Mouse (Mus musculus): Measurements from ENCODE around the gene Cenpi. TPM values are rescaled to one million over a fixed set of nuclear protein-coding genes. Genes with fewer than 3 reads are reported as not detected.

Gene Cenpi
- polyA plus RNA-seq, 1 experiment = 5.5 TPM

GRCm38 (mm10) chrX:134353848-134354247, 46.0 kb downstream of the Cenpi start:
- no peak for TF ChIP-seq CTCF (IDR thresholded peaks at IDR 0.05; ENCODE audit: borderline replicate concordance, control insufficient read depth, extremely low read depth, insufficient read depth, low read length, poor library complexity)
- no peak for TF ChIP-seq POLR2A (IDR thresholded peaks at IDR 0.05; ENCODE audit: control insufficient read depth, extremely low read depth, insufficient read depth, low read length, poor library complexity)
- DNase-seq = peak; percentile 1
- H3K36me3 ChIP-seq (ENCODE audit: control insufficient read depth, insufficient read depth, low read length) = peaks cover 4% of the 10 kb centered on the region; the same call in 1 of the 2 replicates
- no peaks in the 10 kb centered on the region for H3K27me3 ChIP-seq (ENCODE audit: control insufficient read depth, insufficient read depth, low read length)
- H3K4me1 ChIP-seq (replicated peaks; ENCODE audit: control insufficient read depth, insufficient read depth, low read length) = no peaks in the 10 kb centered on the region
- no peak overlapping the region for H3K27ac ChIP-seq (ENCODE audit: control insufficient read depth, insufficient read depth, low read length)
- H3K4me3 ChIP-seq (ENCODE audit: control insufficient read depth, insufficient read depth, low read length) = no peak overlapping the region

DNA sequence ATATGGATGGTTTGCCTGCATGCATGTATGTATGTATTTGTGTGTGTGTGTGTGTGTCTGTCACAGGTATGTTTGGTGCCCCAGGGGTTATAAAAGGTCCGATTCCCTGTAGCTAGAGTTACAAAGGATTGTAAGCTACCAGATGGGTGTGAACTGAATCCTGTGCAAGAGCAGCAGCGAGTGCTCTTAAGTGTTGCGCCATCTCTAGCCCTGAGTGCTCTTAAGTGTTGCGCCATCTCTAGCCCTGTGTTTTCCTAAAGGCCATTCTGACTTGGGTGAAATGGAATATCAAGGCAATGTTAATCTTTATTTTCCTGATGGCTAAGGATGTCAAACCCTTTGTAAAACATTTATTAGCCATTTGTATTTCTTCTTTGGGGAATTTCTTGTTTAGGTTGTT, 51.5 kb downstream of the Cenpi start:
- Histone ChIP-seq H3K27ac (ENCODE audit: control insufficient read depth, insufficient read depth, low read length) (no peak overlapping the region), H3K36me3 (ENCODE audit: control insufficient read depth, insufficient read depth, low read length) (no peaks in the 10 kb centered on the region), H3K4me1 (replicated peaks; ENCODE audit: control insufficient read depth, insufficient read depth, low read length) (no peaks in the 10 kb centered on the region), H3K27me3 (ENCODE audit: control insufficient read depth, insufficient read depth, low read length) (no peaks in the 10 kb centered on the region), H3K4me3 (ENCODE audit: control insufficient read depth, insufficient read depth, low read length) (no peak overlapping the region)
- 96% methylated on average over 4 of the region's 4 CpGs for WGBS
- DNase-seq = no peak
- TF ChIP-seq CTCF (IDR thresholded peaks at IDR 0.05; ENCODE audit: borderline replicate concordance, control insufficient read depth, extremely low read depth, insufficient read depth, low read length, poor library complexity) = no peak
- no peak for TF ChIP-seq POLR2A (IDR thresholded peaks at IDR 0.05; ENCODE audit: control insufficient read depth, extremely low read depth, insufficient read depth, low read length, poor library complexity)

DNA sequence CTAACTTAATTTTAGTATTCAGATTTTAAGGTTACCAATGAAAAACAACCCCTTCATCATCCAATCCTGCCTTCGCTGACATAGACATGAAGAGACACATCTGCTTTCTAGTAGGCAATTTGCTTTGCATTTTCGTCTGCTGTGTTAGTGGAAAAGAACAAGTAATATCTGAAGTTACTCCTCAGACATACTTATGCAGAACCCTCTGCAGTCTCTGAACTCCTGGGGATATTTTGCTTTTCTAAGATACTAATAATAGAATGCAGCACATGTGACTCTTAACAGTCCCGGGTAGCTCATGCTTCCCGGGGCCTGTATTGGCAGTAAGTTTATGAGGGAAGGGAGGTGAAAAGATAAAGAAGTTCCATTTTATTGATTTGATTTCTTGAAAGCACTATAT, 54.3 kb downstream of the Cenpi start:
- WGBS = 95% methylated on average over 4 of the region's 4 CpGs
- DNase-seq = no peak
- no peaks in the 10 kb centered on the region for H3K36me3 ChIP-seq (ENCODE audit: control insufficient read depth, insufficient read depth, low read length)

GRCm38 (mm10) chrX:134365421-134365820, 57.5 kb downstream of the Cenpi start:
- TF ChIP-seq CTCF (IDR thresholded peaks at IDR 0.05; ENCODE audit: borderline replicate concordance, control insufficient read depth, extremely low read depth, insufficient read depth, low read length, poor library complexity) = no peak
- no peak for TF ChIP-seq POLR2A (IDR thresholded peaks at IDR 0.05; ENCODE audit: control insufficient read depth, extremely low read depth, insufficient read depth, low read length, poor library complexity)
- H3K27ac ChIP-seq (ENCODE audit: control insufficient read depth, insufficient read depth, low read length) = no peak overlapping the region
- no peaks in the 10 kb centered on the region for H3K27me3 ChIP-seq (ENCODE audit: control insufficient read depth, insufficient read depth, low read length)
- no peaks in the 10 kb centered on the region for H3K4me1 ChIP-seq (replicated peaks; ENCODE audit: control insufficient read depth, insufficient read depth, low read length)
- no peak overlapping the region for H3K4me3 ChIP-seq (ENCODE audit: control insufficient read depth, insufficient read depth, low read length)
- 100% methylated on average over 1 of the region's 1 CpGs for WGBS
- DNase-seq = no peak
- no peaks in the 10 kb centered on the region for H3K36me3 ChIP-seq (ENCODE audit: control insufficient read depth, insufficient read depth, low read length)

More for the DNA sequence above, 54.3 kb downstream of the Cenpi start:
- no peaks in the 10 kb centered on the region for H3K27me3 ChIP-seq (ENCODE audit: control insufficient read depth, insufficient read depth, low read length)
- no peak overlapping the region for H3K27ac ChIP-seq (ENCODE audit: control insufficient read depth, insufficient read depth, low read length)
- H3K4me1 ChIP-seq (replicated peaks; ENCODE audit: control insufficient read depth, insufficient read depth, low read length) = no peaks in the 10 kb centered on the region
- TF ChIP-seq CTCF (IDR thresholded peaks at IDR 0.05; ENCODE audit: borderline replicate concordance, control insufficient read depth, extremely low read depth, insufficient read depth, low read length, poor library complexity) (no peak), POLR2A (IDR thresholded peaks at IDR 0.05; ENCODE audit: control insufficient read depth, extremely low read depth, insufficient read depth, low read length, poor library complexity) (no peak)
- no peak overlapping the region for H3K4me3 ChIP-seq (ENCODE audit: control insufficient read depth, insufficient read depth, low read length)

GRCm38 (mm10) chrX:134366547-134366946, 58.7 kb downstream of the Cenpi start:
- DNase-seq = no peak
- H3K4me1 ChIP-seq (replicated peaks; ENCODE audit: control insufficient read depth, insufficient read depth, low read length) = no peaks in the 10 kb centered on the region
- no peaks in the 10 kb centered on the region for H3K27me3 ChIP-seq (ENCODE audit: control insufficient read depth, insufficient read depth, low read length)
- 92% methylated on average over 3 of the region's 3 CpGs for WGBS
- no peak overlapping the region for H3K27ac ChIP-seq (ENCODE audit: control insufficient read depth, insufficient read depth, low read length)
- H3K36me3 ChIP-seq (ENCODE audit: control insufficient read depth, insufficient read depth, low read length) = no peaks in the 10 kb centered on the region
- H3K4me3 ChIP-seq (ENCODE audit: control insufficient read depth, insufficient read depth, low read length) = no peak overlapping the region
- TF ChIP-seq POLR2A (IDR thresholded peaks at IDR 0.05; ENCODE audit: control insufficient read depth, extremely low read depth, insufficient read depth, low read length, poor library complexity) (no peak), CTCF (IDR thresholded peaks at IDR 0.05; ENCODE audit: borderline replicate concordance, control insufficient read depth, extremely low read depth, insufficient read depth, low read length, poor library complexity) (no peak)

- 0% methylated on average over 2 of the region's 2 CpGs for WGBS
These were observed 63.4 kb downstream of the Cenpi start for GRCm38 (mm10) chrX:134371279-134371678.

GRCm38 (mm10) chrX:134374190-134374589, 66.3 kb downstream of the Cenpi start:
- Histone ChIP-seq H3K27me3 (ENCODE audit: control insufficient read depth, insufficient read depth, low read length) (no peaks in the 10 kb centered on the region), H3K36me3 (ENCODE audit: control insufficient read depth, insufficient read depth, low read length) (no peaks in the 10 kb centered on the region), H3K4me3 (ENCODE audit: control insufficient read depth, insufficient read depth, low read length) (no peak overlapping the region), H3K4me1 (replicated peaks; ENCODE audit: control insufficient read depth, insufficient read depth, low read length) (no peaks in the 10 kb centered on the region), H3K27ac (ENCODE audit: control insufficient read depth, insufficient read depth, low read length) (no peak overlapping the region)
- no peak for DNase-seq
- TF ChIP-seq CTCF (IDR thresholded peaks at IDR 0.05; ENCODE audit: borderline replicate concordance, control insufficient read depth, extremely low read depth, insufficient read depth, low read length, poor library complexity) (no peak), POLR2A (IDR thresholded peaks at IDR 0.05; ENCODE audit: control insufficient read depth, extremely low read depth, insufficient read depth, low read length, poor library complexity) (no peak)
- 0% methylated on average over 1 of the region's 1 CpGs for WGBS

More at GRCm38 (mm10) chrX:134371279-134371678, 63.4 kb downstream of the Cenpi start:
- H3K36me3 ChIP-seq (ENCODE audit: control insufficient read depth, insufficient read depth, low read length) = no peaks in the 10 kb centered on the region
- H3K4me3 ChIP-seq (ENCODE audit: control insufficient read depth, insufficient read depth, low read length) = no peak overlapping the region
- H3K27me3 ChIP-seq (ENCODE audit: control insufficient read depth, insufficient read depth, low read length) = no peaks in the 10 kb centered on the region
- no peak for DNase-seq
- H3K27ac ChIP-seq (ENCODE audit: control insufficient read depth, insufficient read depth, low read length) = no peak overlapping the region
- TF ChIP-seq POLR2A (IDR thresholded peaks at IDR 0.05; ENCODE audit: control insufficient read depth, extremely low read depth, insufficient read depth, low read length, poor library complexity) (no peak), CTCF (IDR thresholded peaks at IDR 0.05; ENCODE audit: borderline replicate concordance, control insufficient read depth, extremely low read depth, insufficient read depth, low read length, poor library complexity) (no peak)
- H3K4me1 ChIP-seq (replicated peaks; ENCODE audit: control insufficient read depth, insufficient read depth, low read length) = no peaks in the 10 kb centered on the region
